Mouse (Mus musculus) bone marrow macrophage, adult 2 months (primary cell): ENCODE results near the gene Nup107. TPM values are rescaled to one million over a fixed set of nuclear protein-coding genes. Genes with fewer than 3 reads are reported as not detected.

Experiments
- H3K27ac ChIP-seq: 2 replicates; pipeline ENCODE4 v1.5.1; 2012; ENCODE audit warnings: low read depth, low read length; ENCODE audit not compliant: insufficient read depth
- H3K4me1 ChIP-seq: 2 replicates; pipeline ENCODE4 v1.6.1; 2012; ENCODE audit warnings: low read length; ENCODE audit not compliant: control insufficient read depth, insufficient read depth
- H3K4me3 ChIP-seq: 2 replicates; pipeline ENCODE4 v1.5.1; 2012; ENCODE audit warnings: mild to moderate bottlenecking, low read length, moderate library complexity; ENCODE audit not compliant: insufficient read depth
- CTCF ChIP-seq: IDR thresholded peaks from 2 replicates; pipeline ENCODE4 v1.5.1; 2012; ENCODE audit warnings: low read depth, mild to moderate bottlenecking, low read length, moderate library complexity
- POLR2A ChIP-seq: IDR thresholded peaks from 2 replicates; pipeline ENCODE4 v1.6.1; 2012; ENCODE audit warnings: mild to moderate bottlenecking, low read depth, low read length, borderline replicate concordance
- polyA plus RNA-seq: library from polyadenylated mRNA; stranded (reverse); fragments of >200 nt; gene quantifications from 2 replicates; pipeline ENCODE4 v1.2.4, GENCODE M21; 2012; ENCODE audit not compliant: missing spikeins, insufficient read depth, insufficient read length

The Nup107 gene
- polyA plus RNA-seq, 1 experiment: 18.9 TPM

GRCm38 (mm10) chr10:117791171-117791470, 1.4 kb downstream of the Nup107 start:
- H3K4me3 ChIP-seq: no peak overlapping the region; the same call in 1 of the 2 replicates
- H3K4me1 ChIP-seq: peaks cover 9% of the 10 kb centered on the region
- H3K27ac ChIP-seq: no peak overlapping the region
- TF ChIP-seq POLR2A (no peak), CTCF (no peak)

- Histone ChIP-seq H3K4me3 (no peak overlapping the region), H3K4me1 (peaks cover 9% of the 10 kb centered on the region), H3K27ac (no peak overlapping the region)
- TF ChIP-seq CTCF (no peak), POLR2A (no peak)
These were observed 1.9 kb downstream of the Nup107 start for GRCm38 (mm10) chr10:117790421-117791170.

- Histone ChIP-seq H3K4me3 (no peak overlapping the region), H3K27ac (no peak overlapping the region), H3K4me1 (peaks cover 9% of the 10 kb centered on the region)
- TF ChIP-seq CTCF (no peak), POLR2A (no peak)
These were observed 2.5 kb downstream of the Nup107 start for GRCm38 (mm10) chr10:117790011-117790410.

GRCm38 (mm10) chr10:117784646-117785045, 7.9 kb downstream of the Nup107 start:
- TF ChIP-seq CTCF: no peak
- no peak for TF ChIP-seq POLR2A
- Histone ChIP-seq H3K4me1 (no peaks in the 10 kb centered on the region), H3K4me3 (no peak overlapping the region), H3K27ac (no peak overlapping the region)

GRCm38 (mm10) chr10:117783786-117784420, 8.6 kb downstream of the Nup107 start:
- H3K27ac ChIP-seq: no peak overlapping the region

GRCm38 (mm10) chr10:117782491-117783260, 9.8 kb downstream of the Nup107 start:
- H3K4me3 ChIP-seq: no peak overlapping the region
- H3K27ac ChIP-seq: no peak overlapping the region
- no peaks in the 10 kb centered on the region for H3K4me1 ChIP-seq
- no peak for TF ChIP-seq POLR2A
- TF ChIP-seq CTCF: no peak

More at GRCm38 (mm10) chr10:117783786-117784420, 8.6 kb downstream of the Nup107 start:
- no peak for TF ChIP-seq POLR2A
- no peak for TF ChIP-seq CTCF
- no peaks in the 10 kb centered on the region for H3K4me1 ChIP-seq
- H3K4me3 ChIP-seq: no peak overlapping the region

- TF ChIP-seq POLR2A (no peak), CTCF (no peak)
- Histone ChIP-seq H3K4me1 (no peaks in the 10 kb centered on the region), H3K4me3 (no peak overlapping the region), H3K27ac (no peak overlapping the region)
These were observed 10.4 kb downstream of the Nup107 start for GRCm38 (mm10) chr10:117782056-117782455.

GRCm38 (mm10) chr10:117781021-117781725, 11.3 kb downstream of the Nup107 start:
- H3K4me1 ChIP-seq: no peaks in the 10 kb centered on the region
- no peak overlapping the region for H3K4me3 ChIP-seq
- TF ChIP-seq POLR2A: no peak
- TF ChIP-seq CTCF: no peak
- H3K27ac ChIP-seq: no peak overlapping the region

- H3K4me1 ChIP-seq: no peaks in the 10 kb centered on the region
- H3K27ac ChIP-seq: no peak overlapping the region
- no peak for TF ChIP-seq CTCF
- no peak for TF ChIP-seq POLR2A
- no peak overlapping the region for H3K4me3 ChIP-seq
These were observed 12.1 kb downstream of the Nup107 start for GRCm38 (mm10) chr10:117780306-117780911.
